Mouse (Mus musculus) G1E (cell line): Measurements from ENCODE around the gene Pdzd9. TPM values are rescaled to one million over a fixed set of nuclear protein-coding genes. Genes with fewer than 3 reads are reported as not detected.

ENCODE experiments used
- ATAC-seq: 2 replicates; pipeline ENCODE4 v1.8.0; 2016; ENCODE audit warnings: mild to moderate bottlenecking; ENCODE audit not compliant: insufficient number of reproducible peaks, poor library complexity, low FRiP score, severe bottlenecking; ENCODE audit errors: extremely low read depth
- DNase-seq: peaks from one replicate; pipeline ENCODE4 v3.0.0; 2012; ENCODE audit warnings: low spot score
- H3K27me3 ChIP-seq: 2 replicates; pipeline ENCODE4 v1.6.1; 2012; ENCODE audit warnings: mild to moderate bottlenecking, low read length, inconsistent platforms; ENCODE audit not compliant: insufficient read depth
- H3K36me3 ChIP-seq: replicated peaks from 2 replicates; pipeline ENCODE3; 2012; ENCODE audit warnings: mild to moderate bottlenecking, inconsistent platforms
- H3K4me1 ChIP-seq: 2 replicates; pipeline ENCODE4 v1.6.1; 2012; ENCODE audit warnings: low read depth, low read length, inconsistent platforms, mixed read lengths; ENCODE audit not compliant: insufficient read depth
- H3K4me3 ChIP-seq: 2 replicates; pipeline ENCODE4 v1.5.1; 2012; ENCODE audit warnings: low read depth, mild to moderate bottlenecking, inconsistent platforms, low read length, moderate library complexity, mixed read lengths
- H3K9me3 ChIP-seq: replicated peaks from 2 replicates; pipeline ENCODE4 v1.6.1; 2012; ENCODE audit warnings: inconsistent platforms
- CTCF ChIP-seq: IDR thresholded peaks from 2 replicates; pipeline ENCODE4 v1.5.1; 2012; ENCODE audit warnings: low read depth, low read length, inconsistent platforms, mixed read lengths
- GATA1 ChIP-seq: IDR thresholded peaks from 2 replicates; pipeline ENCODE4 v1.6.1; 2012; ENCODE audit warnings: borderline replicate concordance, low read length, inconsistent platforms, mixed read lengths
- GATA2 ChIP-seq: IDR thresholded peaks from 2 replicates; pipeline ENCODE4 v1.6.1; 2012; ENCODE audit warnings: low read depth, low read length, inconsistent platforms, borderline replicate concordance
- POLR2AphosphoS5 ChIP-seq: IDR thresholded peaks from 2 replicates; pipeline ENCODE4 v1.6.1; 2012; ENCODE audit warnings: low read depth, low read length, inconsistent platforms; ENCODE audit not compliant: insufficient replicate concordance
- TAL1 ChIP-seq: conservative IDR thresholded peaks from 2 replicates; pipeline ENCODE4 v1.6.1; 2012; ENCODE audit warnings: low read depth, low read length, inconsistent platforms, mixed read lengths
- polyA plus RNA-seq: library from polyadenylated mRNA; stranded (reverse); fragments of >175 nt; gene quantifications from 2 replicates; pipeline ENCODE4 v1.2.3, GENCODE M21; 2012
- total RNA-seq, 2 experiments: library from RNA; stranded (forward) in 1 of 2; stranded (reverse) in 1 of 2; fragments of 200-1000 nt in 1 of 2; fragments of >200 nt in 1 of 2; fragmentation: Nextera tagmentation in 1 of 2; gene quantifications; 2 replicates each; pipeline ENCODE4 v1.2.3; 2014 to 2017

Pdzd9 gene
- total and polyA plus RNA-seq, 3 experiments: 0.38 TPM; not detected in 2

DNA sequence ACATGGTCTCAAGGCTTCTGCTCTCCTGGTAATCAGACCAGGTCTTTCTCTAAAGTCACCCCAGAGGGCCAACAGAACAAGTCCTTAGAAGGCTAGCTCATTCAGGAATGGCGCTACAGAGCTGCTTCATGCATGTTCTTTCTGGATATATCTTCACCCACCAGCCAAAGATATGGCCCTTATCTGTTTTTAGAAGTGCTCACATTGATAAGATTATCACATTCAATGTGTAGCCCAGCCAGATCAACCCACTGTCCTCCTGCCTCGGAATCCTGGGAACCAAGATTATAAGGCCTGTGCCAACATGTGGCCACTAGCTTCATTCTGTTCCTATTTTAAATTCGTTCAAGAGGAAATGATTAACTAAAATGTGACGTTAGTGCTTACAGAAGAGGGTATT lies 11.9 kb upstream of the Pdzd9 start:
- peak; percentile 85 for TF ChIP-seq TAL1
- TF ChIP-seq CTCF: no peak
- H3K9me3 ChIP-seq: no peaks in the 10 kb centered on the region
- peaks cover 8% of the 10 kb centered on the region for H3K36me3 ChIP-seq
- no peaks in the 10 kb centered on the region for H3K27me3 ChIP-seq
- peaks cover 79% of the 10 kb centered on the region for H3K4me1 ChIP-seq
- H3K4me3 ChIP-seq: no peak overlapping the region; the same call in 1 of the 2 replicates
- DNase-seq (peak; percentile 28), ATAC-seq (peak; percentile 80)

DNA sequence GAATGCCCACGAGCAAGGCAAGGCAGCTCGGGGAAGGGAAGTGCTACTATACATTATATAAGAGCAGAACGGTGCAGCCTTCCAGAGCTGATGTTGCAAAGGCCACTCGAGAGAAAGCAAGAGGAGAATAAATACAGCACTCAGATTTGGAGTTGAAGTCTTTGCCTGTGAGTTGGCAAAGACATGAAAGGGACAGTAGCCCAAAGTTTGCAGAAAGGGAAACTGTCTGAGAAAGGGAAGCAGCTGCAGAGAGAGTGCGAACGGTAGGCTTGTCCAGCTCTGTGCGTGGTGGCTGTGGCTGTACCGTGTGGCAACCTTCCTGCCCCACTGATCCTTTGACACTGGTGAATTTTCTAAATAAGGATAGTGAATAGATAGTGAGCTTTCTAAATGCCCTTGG lies 8.9 kb upstream of the Pdzd9 start:
- TF ChIP-seq GATA1 (no peak), TAL1 (no peak), POLR2AphosphoS5 (no peak), GATA2 (no peak), CTCF (no peak)
- no peaks in the 10 kb centered on the region for H3K27me3 ChIP-seq
- no peak for ATAC-seq
- peaks cover 66% of the 10 kb centered on the region for H3K4me1 ChIP-seq
- peaks cover 12% of the 10 kb centered on the region for H3K36me3 ChIP-seq
- no peaks in the 10 kb centered on the region for H3K9me3 ChIP-seq
- H3K4me3 ChIP-seq: peak overlapping the region; percentile 66; the same call in 1 of the 2 replicates
- no peak for DNase-seq

- peak; percentile 29 for DNase-seq
- ATAC-seq: no peak
- peak overlapping the region; percentile 84 for H3K4me3 ChIP-seq
- no peaks in the 10 kb centered on the region for H3K9me3 ChIP-seq
- peaks cover 12% of the 10 kb centered on the region for H3K36me3 ChIP-seq
- H3K27me3 ChIP-seq: no peaks in the 10 kb centered on the region
- TF ChIP-seq CTCF (no peak), GATA1 (no peak), POLR2AphosphoS5 (no peak), TAL1 (no peak)
- H3K4me1 ChIP-seq: peaks cover 63% of the 10 kb centered on the region
Observed at GRCm38 (mm10) chr7:120677764-120678531, 7.8 kb upstream of the Pdzd9 start.

DNA sequence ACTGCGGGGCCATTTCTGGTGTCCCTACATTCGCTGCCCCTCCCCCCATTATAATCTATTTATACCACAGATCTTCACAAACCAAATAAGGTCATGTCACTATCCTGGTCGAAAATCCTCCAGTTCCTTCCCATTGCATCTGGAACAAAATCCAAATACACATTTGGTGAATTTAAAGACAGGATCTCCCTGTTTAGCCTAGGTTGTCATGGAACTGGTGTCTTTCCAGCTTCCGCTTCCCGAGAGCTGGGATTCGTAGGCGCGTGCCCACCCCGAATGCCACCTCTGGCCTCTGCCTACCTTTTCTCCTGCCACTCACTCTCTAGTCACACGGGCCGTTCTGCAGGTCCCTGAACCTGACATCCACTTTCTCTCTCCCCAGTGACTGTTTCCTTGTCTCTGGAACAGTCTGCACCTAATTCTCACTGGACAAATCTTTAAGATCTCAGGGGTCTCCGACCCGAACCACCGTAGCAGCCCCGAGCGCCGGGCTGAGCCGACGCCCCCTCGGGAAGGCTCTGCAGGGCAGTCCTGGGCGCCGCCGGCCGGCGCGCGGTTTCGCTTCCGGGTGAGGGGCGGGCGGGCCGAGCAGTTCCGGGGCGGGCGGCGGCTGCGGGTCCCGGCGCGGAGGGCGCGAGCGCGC lies 7.0 kb upstream of the Pdzd9 start, which contains the start of gene Mosmo:
Gene Mosmo (plus strand): TSS at position 618 of the 643 bp plus-strand sequence.
- Histone ChIP-seq H3K9me3 (no peaks in the 10 kb centered on the region), H3K4me3 (peak within 1 kb of the TSS; percentile 84), H3K4me1 (peaks cover 56% of the 10 kb centered on the region), H3K27me3 (no peaks in the 10 kb centered on the region), H3K36me3 (peaks cover 12% of the 10 kb centered on the region)
- DNase-seq (peak; percentile 73), ATAC-seq (no peak)
- TF ChIP-seq TAL1 (no peak), GATA1 (no peak), CTCF (no peak), GATA2 (no peak), POLR2AphosphoS5 (no peak)

GRCm38 (mm10) chr7:120671271-120671670 lies 1.1 kb upstream of the Pdzd9 start:
- peaks cover 22% of the 10 kb centered on the region for H3K4me1 ChIP-seq
- peaks cover 10% of the 10 kb centered on the region for H3K36me3 ChIP-seq
- no peaks in the 10 kb centered on the region for H3K9me3 ChIP-seq
- DNase-seq (no peak), ATAC-seq (no peak)
- H3K4me3 ChIP-seq: no peak overlapping the region
- no peak for TF ChIP-seq POLR2AphosphoS5
- no peak for TF ChIP-seq CTCF
- no peak for TF ChIP-seq GATA2
- no peak for TF ChIP-seq TAL1
- TF ChIP-seq GATA1: no peak
- peaks cover 18% of the 10 kb centered on the region for H3K27me3 ChIP-seq

DNA sequence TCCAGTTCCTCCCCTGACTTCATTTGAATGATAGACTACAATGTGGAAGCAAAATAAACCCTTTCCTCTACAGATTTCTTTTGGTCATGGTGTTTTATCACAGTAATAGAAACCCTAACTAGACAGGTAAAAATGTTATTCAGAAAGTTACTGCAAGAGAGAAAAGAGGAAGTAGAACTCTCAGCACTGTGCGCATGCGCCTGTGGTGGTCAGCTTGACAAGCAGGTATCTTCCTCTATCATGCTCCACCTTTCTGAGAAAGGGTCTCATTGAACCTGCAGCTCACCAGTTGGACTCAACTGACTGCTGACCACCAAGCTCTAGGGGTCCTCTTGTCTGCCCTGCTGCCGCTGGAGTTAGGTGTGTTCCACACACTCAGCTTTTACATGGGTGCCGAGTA lies 8.1 kb downstream of the Pdzd9 start:
- ATAC-seq (no peak), DNase-seq (no peak)
- Histone ChIP-seq H3K9me3 (no peaks in the 10 kb centered on the region), H3K4me1 (peaks cover 10% of the 10 kb centered on the region), H3K36me3 (peaks cover 52% of the 10 kb centered on the region), H3K27me3 (peaks cover 4% of the 10 kb centered on the region; the same call in 1 of the 2 replicates), H3K4me3 (no peak overlapping the region)
- no peak for TF ChIP-seq GATA1
- TF ChIP-seq POLR2AphosphoS5: no peak
- TF ChIP-seq CTCF: no peak
- no peak for TF ChIP-seq TAL1
- no peak for TF ChIP-seq GATA2
